Mouse (Mus musculus) bone marrow, adult 2 months (tissue): ENCODE data around the gene Uroc1. TPM values are rescaled to one million over a fixed set of nuclear protein-coding genes. Genes with fewer than 3 reads are reported as not detected.

Experiments used
- H3K27ac ChIP-seq: fragments of 200-500 bp; 2 replicates; pipeline ENCODE4 v1.5.1; 2012; ENCODE audit warnings: low read depth, mild to moderate bottlenecking, control low read depth, inconsistent platforms, low read length; ENCODE audit not compliant: control insufficient read depth, poor library complexity, insufficient read depth
- H3K4me1 ChIP-seq: fragments of 200-500 bp; 2 replicates; pipeline ENCODE4 v1.6.1; 2011; ENCODE audit warnings: low read length; ENCODE audit not compliant: control insufficient read depth, insufficient read depth
- H3K4me3 ChIP-seq: fragments of 200-500 bp; replicated peaks from 2 replicates; pipeline ENCODE3; 2011; ENCODE audit warnings: mild to moderate bottlenecking, low read depth, low read length, control low read depth; ENCODE audit not compliant: control insufficient read depth
- CTCF ChIP-seq: fragments of 200-500 bp; IDR thresholded peaks from 2 replicates; pipeline ENCODE4 v1.5.1; 2011; ENCODE audit warnings: low read length, control low read depth; ENCODE audit not compliant: control insufficient read depth, insufficient read depth
- POLR2A ChIP-seq: fragments of 200-500 bp; IDR thresholded peaks from 2 replicates; pipeline ENCODE4 v1.6.1; 2011; ENCODE audit warnings: low read depth, mild to moderate bottlenecking, control low read depth, low read length, borderline replicate concordance; ENCODE audit not compliant: control insufficient read depth
- WGBS: fragments of 180-500 bp; shearing (Covaris S2); methylation state at CpG from one replicate; pipeline ENCODE4 v1.1.7; 2018; 5-methylcytosine and 5-hydroxymethylcytosine counted together
- polyA plus RNA-seq: library from polyadenylated mRNA; stranded (reverse); fragments of >200 nt; gene quantifications from 2 replicates; pipeline ENCODE4 v1.2.4, GENCODE M21; 2011; ENCODE audit warnings: low replicate concordance; ENCODE audit not compliant: missing spikeins, insufficient read depth, insufficient read length

Uroc1 gene
- polyA plus RNA-seq, 1 experiment: 2.5 TPM

- Histone ChIP-seq H3K4me1 (no peaks in the 10 kb centered on the region; the same call in 1 of the 2 replicates), H3K27ac (no peak overlapping the region), H3K4me3 (no peak overlapping the region)
- WGBS: 56% methylated on average over 7 of the region's 7 CpGs
- no peak for TF ChIP-seq POLR2A
- no peak for TF ChIP-seq CTCF
Observed at GRCm38 (mm10) chr6:90360024-90360781, 27.1 kb downstream of the Uroc1 start.

GRCm38 (mm10) chr6:90360922-90361614, 28.0 kb downstream of the Uroc1 start:
- WGBS: 74% methylated on average over 6 of the region's 6 CpGs
- TF ChIP-seq POLR2A: no peak
- no peak for TF ChIP-seq CTCF
- no peak overlapping the region for H3K4me3 ChIP-seq
- H3K4me1 ChIP-seq: no peaks in the 10 kb centered on the region; the same call in 1 of the 2 replicates
- no peak overlapping the region for H3K27ac ChIP-seq

GRCm38 (mm10) chr6:90363301-90363700, 30.2 kb downstream of the Uroc1 start:
- no peak overlapping the region for H3K27ac ChIP-seq
- H3K4me3 ChIP-seq: no peak overlapping the region
- H3K4me1 ChIP-seq: no peaks in the 10 kb centered on the region; the same call in 1 of the 2 replicates
- WGBS: 83% methylated on average over 5 of the region's 5 CpGs
- TF ChIP-seq CTCF (no peak), POLR2A (no peak)

- H3K4me3 ChIP-seq: peak within 1 kb of the TSS; percentile 71
- 8% methylated on average over 41 of the region's 41 CpGs for WGBS
- H3K4me1 ChIP-seq: peaks cover 3% of the 10 kb centered on the region
- TF ChIP-seq CTCF (no peak), POLR2A (peak; percentile 42; the same call in 1 of the 2 replicates)
- H3K27ac ChIP-seq: peak within 1 kb of the TSS; percentile 86
Observed at GRCm38 (mm10) chr6:90368976-90369724, 36.1 kb downstream of the Uroc1 start, which contains the start of gene Zxdc. Gene Zxdc (plus strand): TSS chr6:90369492.

GRCm38 (mm10) chr6:90369725-90370553, 36.9 kb downstream of the Uroc1 start:
- H3K4me1 ChIP-seq: peaks cover 3% of the 10 kb centered on the region
- H3K4me3 ChIP-seq: peak overlapping the region; percentile 71
- TF ChIP-seq CTCF (no peak), POLR2A (0 out of 2 replicates have a peak, but pooled peaks have one; percentile 22)
- H3K27ac ChIP-seq: peak overlapping the region; percentile 86
- under 1% methylated on average over 94 of the region's 98 CpGs for WGBS

- H3K4me1 ChIP-seq: peaks cover 3% of the 10 kb centered on the region
- TF ChIP-seq POLR2A: no peak
- no peak for TF ChIP-seq CTCF
Observed at GRCm38 (mm10) chr6:90374647-90375046, 41.6 kb downstream of the Uroc1 start.

GRCm38 (mm10) chr6:90377708-90378107, 44.6 kb downstream of the Uroc1 start:
- 69% methylated on average over 2 of the region's 2 CpGs for WGBS

More at GRCm38 (mm10) chr6:90374647-90375046, 41.6 kb downstream of the Uroc1 start:
- no peak overlapping the region for H3K4me3 ChIP-seq
- 59% methylated on average over 4 of the region's 4 CpGs for WGBS
- H3K27ac ChIP-seq: no peak overlapping the region

More at GRCm38 (mm10) chr6:90377708-90378107, 44.6 kb downstream of the Uroc1 start:
- Histone ChIP-seq H3K4me1 (no peaks in the 10 kb centered on the region; the same call in 1 of the 2 replicates), H3K4me3 (no peak overlapping the region), H3K27ac (no peak overlapping the region)
- TF ChIP-seq CTCF (no peak), POLR2A (no peak)
